Mouse (Mus musculus): ENCODE measurements around the gene Dock8.

DNA sequence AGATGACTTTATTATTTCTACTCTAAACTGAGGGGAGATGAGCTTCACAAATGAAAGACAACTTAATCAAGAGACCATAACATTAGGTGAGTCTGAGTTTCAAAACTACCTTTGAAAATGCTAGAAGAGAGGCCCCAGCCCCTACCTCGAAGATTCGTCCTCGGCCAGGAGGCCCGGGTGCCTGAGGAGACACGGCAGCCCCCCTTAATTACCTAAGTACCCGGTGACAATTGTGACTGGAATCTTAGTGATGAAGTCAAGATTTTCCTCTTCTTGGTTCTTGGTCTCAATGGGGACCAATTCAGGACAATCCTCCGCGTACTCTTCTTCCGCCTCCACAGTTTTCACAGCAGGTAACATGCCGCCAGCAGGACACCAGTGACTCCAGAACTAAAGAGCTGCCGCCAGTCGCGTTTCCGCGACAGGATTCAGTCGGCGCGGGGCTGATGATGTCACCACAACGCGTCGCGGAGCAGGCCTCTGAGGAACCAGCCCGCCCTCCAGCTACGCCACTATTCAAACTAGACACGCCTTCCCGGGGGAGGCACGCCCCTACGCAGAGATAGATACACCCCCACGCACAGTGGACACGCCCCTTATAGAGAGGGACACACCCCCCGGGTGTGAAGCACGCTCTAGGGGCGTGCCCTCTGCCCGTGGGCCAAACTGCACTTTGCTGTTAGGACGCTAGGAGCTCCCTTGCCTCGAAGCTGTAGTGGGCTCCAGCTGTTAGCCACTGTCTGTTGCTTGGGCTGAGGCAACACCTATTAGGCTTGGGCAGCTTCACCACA lies 38.0 kb upstream of the Dock8 start, which contains the start of gene Cbwd1:
- no peak for TF ChIP-seq MAFK (IDR thresholded peaks at IDR 0.05; ENCODE audit: insufficient read depth, low read depth, low read length)
- TF ChIP-seq HCFC1 (IDR thresholded peaks at IDR 0.05; ENCODE audit: borderline replicate concordance, insufficient read depth, low read length), result peak; percentile 80

Data from ES-E14 (cell line).